Mouse (Mus musculus) brain, embryonic 14.5 days (tissue): Measurements from ENCODE around the gene Zfp74.

Experiments
- CTCF ChIP-seq: fragments of 200-500 bp; IDR thresholded peaks from 2 replicates; pipeline ENCODE4 v1.5.1; 2012; ENCODE audit warnings: inconsistent platforms, mild to moderate bottlenecking, moderate library complexity, borderline replicate concordance; ENCODE audit not compliant: insufficient read depth, insufficient read length; ENCODE audit errors: extremely low read depth
- POLR2A ChIP-seq: fragments of 200-500 bp; IDR thresholded peaks from 2 replicates; pipeline ENCODE4 v1.6.1; 2012; ENCODE audit warnings: mild to moderate bottlenecking, inconsistent platforms, borderline replicate concordance; ENCODE audit not compliant: poor library complexity, insufficient read depth, insufficient read length, severe bottlenecking; ENCODE audit errors: extremely low read depth

DNA sequence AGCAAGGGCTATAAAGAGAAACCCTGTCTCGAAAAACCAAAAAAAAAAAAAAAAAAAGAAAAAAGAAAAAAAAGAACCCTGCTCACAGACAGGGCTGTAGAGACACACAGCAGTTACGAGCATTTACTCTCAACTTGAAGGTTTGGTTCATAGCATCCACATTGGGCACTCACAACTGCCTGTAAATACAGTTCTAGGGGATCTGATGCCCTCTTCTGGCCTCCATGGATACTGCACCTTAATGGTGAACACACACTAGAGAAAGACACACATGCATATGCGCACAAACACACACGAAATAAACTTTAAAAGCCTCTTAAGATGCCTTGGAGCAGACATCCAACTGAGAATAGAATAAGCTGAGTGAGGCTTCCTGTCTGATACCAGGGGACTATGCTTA lies 55.5 kb downstream of the Zfp74 start:
- TF ChIP-seq CTCF (no peak), POLR2A (no peak)
